Mouse (Mus musculus) urinary bladder, postnatal 25 days (tissue): ENCODE data around the gene Ltbp1.
A peak's percentile ranks its signal among the peaks of the same experiment; 100 is the strongest.

Experiments
- DNase-seq: peaks from one replicate; pipeline ENCODE4 v3.0.0; 2022; ENCODE audit warnings: low spot score

Gene Ltbp1

DNA sequence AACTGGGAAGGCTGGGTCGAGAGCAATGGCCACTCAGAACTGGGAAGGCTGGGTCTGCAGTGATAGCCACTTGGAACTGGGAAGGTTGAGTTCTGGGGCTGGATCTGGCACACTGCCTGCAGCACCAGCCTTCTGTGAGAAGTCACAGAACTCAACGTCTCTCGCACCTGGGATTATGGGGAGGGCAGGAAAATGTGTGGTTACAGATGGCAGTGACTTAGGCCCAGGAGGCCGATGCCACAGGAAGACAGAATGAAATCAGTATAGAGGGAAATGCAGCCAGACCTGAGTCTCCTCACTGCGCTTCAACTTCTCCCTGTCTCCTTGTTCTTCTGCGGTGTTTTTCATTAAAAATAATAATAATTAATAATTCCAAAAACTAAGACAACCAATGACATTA lies 361.0 kb downstream of the Ltbp1 start:
- DNase-seq, result no peak

DNA sequence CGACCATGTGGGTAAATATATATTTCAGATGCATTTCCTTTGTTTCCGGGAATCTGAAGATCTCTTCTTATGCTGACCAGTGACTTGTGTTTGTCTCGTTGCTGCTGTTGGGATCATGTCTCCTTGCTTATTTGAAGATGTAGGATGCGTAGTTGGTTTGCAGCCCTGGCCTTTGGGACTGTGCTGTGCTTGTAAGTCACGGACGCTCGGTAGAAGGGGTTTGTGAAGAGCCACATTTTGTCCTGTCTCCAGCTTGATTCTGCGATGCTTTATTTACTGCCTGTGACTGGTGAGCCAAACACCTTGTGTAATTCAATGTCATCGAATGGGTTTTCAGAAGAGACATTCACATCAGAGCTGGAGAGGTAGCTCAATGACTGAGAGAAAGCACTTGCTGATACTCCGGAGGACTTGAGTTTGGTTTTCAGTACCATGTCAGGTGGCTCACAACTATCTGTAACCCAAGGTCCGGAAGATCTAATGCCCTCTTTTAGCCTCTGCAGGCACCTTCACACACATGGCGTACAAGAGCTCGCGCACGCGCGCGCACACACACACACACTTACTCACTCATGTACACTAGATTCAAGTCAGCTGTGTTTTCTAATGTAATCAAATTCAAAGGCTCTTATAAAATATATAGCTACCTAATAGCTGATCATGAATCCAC lies 362.3 kb downstream of the Ltbp1 start:
- no peak for DNase-seq

GRCm38 (mm10) chr17:75368580-75368979 lies 363.2 kb downstream of the Ltbp1 start:
- DNase-seq, result no peak

- DNase-seq, result peak; percentile 49
These were observed 364.0 kb downstream of the Ltbp1 start for GRCm38 (mm10) chr17:75369351-75369750.

- DNase-seq, result no peak
These were observed 364.8 kb downstream of the Ltbp1 start for GRCm38 (mm10) chr17:75370120-75370519.

DNA sequence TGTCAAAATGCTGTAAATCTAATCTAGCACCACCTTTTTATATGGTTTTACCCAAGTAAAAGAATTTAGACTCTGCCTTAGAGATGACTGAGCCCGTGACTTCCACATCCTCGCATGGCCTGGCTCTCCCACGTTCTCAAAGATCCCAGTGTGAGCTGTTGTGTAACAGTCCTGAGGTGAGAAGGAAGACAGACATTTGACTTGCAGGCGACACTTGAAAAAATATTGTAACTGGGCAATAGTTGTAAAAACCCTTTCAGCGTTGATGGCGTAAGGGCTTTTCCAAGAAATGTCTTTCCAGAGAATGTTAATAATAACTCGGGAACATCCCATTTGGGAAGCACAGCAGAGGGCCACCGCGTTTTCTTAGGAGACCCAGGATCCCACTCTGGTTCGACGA lies 366.3 kb downstream of the Ltbp1 start:
- no peak for DNase-seq

DNA sequence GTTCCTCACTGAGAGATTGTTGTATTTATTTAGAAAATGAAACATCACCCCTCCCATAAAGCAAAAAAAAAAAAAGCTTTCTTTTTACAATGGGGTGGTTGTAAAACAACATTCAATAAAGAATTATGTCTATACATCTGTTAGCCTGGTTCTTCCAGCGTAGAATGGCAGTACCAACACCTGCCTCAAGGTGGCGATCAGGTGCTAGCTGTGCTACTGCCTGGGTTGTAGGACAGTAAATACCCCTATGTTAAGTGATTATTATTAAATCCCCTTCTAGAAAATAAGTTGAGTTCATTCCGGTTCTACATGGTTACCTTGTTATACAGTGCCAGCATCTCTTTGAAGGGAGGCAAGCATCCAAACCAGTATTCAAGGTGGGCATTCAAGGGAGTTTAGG lies 367.0 kb downstream of the Ltbp1 start:
- peak; percentile 46 for DNase-seq

DNA sequence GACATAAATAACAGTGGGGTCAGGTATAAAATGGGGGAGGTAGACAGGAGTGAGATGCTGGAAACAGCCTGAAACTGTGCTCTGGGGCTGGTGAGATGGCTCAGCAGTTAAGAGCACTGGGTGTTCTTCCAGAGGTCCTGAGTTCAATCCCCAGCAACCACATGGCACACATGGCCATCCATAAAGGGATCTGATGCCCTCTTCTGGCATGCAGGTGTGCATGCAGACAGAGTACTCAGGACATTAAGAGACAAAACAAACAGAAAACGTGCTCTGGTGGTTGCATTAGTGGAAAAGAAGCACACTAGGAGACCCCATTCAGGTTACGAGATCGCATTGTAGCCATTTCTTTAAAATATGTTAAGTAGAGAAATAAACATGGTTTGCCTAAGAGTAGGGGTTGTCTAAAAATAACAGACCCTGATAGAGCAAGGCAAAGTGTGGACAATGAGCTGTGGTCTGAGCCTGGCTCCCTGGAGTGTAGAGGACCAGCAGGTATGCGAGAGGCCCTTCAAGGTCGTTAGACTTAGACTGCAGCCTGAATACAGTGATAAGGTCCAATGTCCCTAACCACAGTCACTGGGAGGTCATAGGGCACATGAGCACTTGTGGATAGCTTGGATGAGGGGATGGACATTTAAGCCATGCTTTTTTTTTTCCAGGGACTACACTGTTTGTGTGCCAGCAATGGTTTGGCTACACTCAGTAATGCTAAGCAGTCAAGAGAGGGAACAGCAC lies 369.1 kb downstream of the Ltbp1 start:
- DNase-seq, result no peak

DNA sequence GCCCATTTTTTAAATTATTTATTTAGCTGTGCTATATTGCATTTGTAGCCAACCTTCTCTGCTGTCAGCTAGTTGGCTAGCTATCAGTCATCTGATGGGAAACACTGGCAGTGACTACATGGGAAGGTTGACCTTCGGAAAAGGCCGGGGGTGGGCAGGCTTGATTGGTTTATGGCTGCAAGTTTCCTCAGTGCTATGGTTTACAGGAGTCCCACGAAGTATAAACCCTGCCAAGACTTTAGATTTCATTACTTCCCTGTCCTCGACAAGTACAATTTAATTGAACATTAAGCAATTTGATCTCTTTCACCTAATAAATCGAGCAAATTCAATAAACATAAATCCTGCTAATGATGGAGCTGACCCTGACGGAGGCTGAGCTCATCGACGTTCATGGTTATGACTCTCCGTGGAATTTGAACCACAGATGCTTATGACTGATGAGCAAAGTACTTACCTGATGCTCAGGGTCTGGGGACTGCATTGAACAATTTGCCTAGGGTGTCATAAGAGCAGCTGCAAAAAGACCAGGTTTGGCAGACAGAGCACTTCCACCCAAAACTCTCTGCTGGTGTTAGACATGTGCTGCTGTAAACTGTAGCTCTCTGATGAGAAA lies 373.0 kb downstream of the Ltbp1 start:
- DNase-seq, result no peak

GRCm38 (mm10) chr17:75380167-75380566 lies 374.8 kb downstream of the Ltbp1 start:
- DNase-seq, result no peak

- DNase-seq, result no peak
These were observed 383.0 kb downstream of the Ltbp1 start for GRCm38 (mm10) chr17:75388402-75388801.

DNA sequence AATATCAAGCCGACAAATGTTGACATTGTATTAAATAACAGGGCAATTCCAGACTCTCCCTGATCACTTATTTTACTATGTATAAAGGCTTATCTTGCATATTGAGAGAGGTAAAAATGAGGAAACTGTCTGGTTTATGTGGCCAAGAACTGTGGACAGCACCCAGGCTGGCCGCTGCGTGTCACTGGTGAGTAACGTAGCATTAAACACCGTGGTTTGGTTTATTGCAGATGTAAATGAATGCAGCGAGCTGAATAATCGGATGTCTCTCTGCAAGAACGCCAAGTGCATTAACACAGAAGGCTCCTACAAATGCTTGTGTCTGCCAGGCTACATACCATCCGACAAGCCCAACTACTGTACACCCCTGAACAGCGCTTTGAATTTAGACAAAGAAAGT lies 384.8 kb downstream of the Ltbp1 start:
- DNase-seq, result no peak

GRCm38 (mm10) chr17:75391429-75392192 lies 386.2 kb downstream of the Ltbp1 start:
- no peak for DNase-seq

- DNase-seq, result no peak
These were observed 401.0 kb downstream of the Ltbp1 start for GRCm38 (mm10) chr17:75406405-75406804.

GRCm38 (mm10) chr17:75416861-75417260 lies 411.5 kb downstream of the Ltbp1 start:
- DNase-seq, result no peak

- no peak for DNase-seq
These were observed 428.8 kb downstream of the Ltbp1 start for GRCm38 (mm10) chr17:75434152-75434551.

- no peak for DNase-seq
These were observed 429.5 kb downstream of the Ltbp1 start for GRCm38 (mm10) chr17:75434871-75435270.

GRCm38 (mm10) chr17:75435599-75435998 lies 430.2 kb downstream of the Ltbp1 start, which contains the start of gene Rasgrp3:
Gene Rasgrp3, plus strand, starts transcription at chr17:75435896.
- DNase-seq, result no peak

DNA sequence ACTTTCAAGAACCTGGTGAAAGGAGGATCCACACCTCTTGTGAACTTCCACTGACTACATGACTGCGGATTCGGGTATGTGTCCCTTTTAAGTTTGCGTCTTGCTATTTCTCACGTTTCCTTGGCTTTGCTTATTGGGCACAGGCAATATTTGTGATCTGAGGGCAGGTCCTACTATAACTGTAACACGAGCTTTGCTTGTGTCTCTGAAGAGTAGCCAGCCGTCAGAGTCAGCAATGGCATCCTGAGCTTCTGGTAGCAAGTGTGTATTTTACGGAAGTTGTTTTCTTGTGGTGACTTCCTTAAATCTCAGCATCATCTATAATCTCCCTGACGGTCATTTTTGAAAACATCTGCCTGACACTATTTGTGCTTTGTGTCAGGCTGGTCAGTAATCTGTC lies 430.7 kb downstream of the Ltbp1 start:
- DNase-seq, result no peak

- DNase-seq, result no peak
These were observed 431.5 kb downstream of the Ltbp1 start for GRCm38 (mm10) chr17:75436819-75437218.

DNA sequence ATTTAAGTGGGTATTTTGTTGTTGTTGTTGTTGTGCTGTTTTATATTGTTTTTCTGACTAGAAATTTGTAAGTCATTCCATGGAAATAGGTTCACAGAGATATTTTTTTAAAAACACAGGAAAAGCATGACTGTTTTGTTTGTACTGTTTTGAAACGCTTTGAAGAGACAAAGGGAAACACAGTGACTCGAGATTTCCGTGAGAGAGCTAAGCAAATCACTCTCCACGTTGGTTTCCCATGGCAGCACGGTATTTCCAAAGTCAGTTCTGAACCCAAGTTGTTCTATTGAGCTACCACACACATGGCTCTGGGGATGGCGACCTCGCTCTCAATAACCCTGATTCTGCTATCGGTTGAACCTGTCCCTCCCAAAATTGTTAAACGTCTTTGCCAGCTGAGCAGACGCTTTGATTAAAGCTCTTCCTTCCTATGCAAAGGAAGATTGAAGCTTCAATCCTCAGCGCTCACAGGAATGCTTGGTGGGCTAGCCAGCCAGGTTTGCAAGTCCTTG lies 431.9 kb downstream of the Ltbp1 start:
- no peak for DNase-seq

- no peak for DNase-seq
These were observed 432.8 kb downstream of the Ltbp1 start for GRCm38 (mm10) chr17:75438162-75438561.
